Mouse (Mus musculus) small intestine, adult 2 months (tissue): ENCODE results near the gene Cdc34. TPM values are rescaled to one million over a fixed set of nuclear protein-coding genes. Genes with fewer than 3 reads are reported as not detected.

Source experiments
- H3K27ac ChIP-seq: fragments of 200-500 bp; 2 replicates; pipeline ENCODE4 v1.5.1; 2012; ENCODE audit warnings: low read depth, low read length, control low read depth, inconsistent platforms; ENCODE audit not compliant: insufficient read depth
- H3K27me3 ChIP-seq: fragments of 200-500 bp; 2 replicates; pipeline ENCODE4 v1.6.1; 2012; ENCODE audit warnings: mild to moderate bottlenecking, moderate library complexity, low read length, inconsistent platforms; ENCODE audit not compliant: control insufficient read depth, insufficient read depth
- H3K36me3 ChIP-seq: fragments of 200-500 bp; 2 replicates; pipeline ENCODE4 v1.6.1; 2012; ENCODE audit warnings: mild to moderate bottlenecking, low read length, control low read depth, inconsistent platforms; ENCODE audit not compliant: control insufficient read depth, insufficient read depth
- H3K4me1 ChIP-seq: fragments of 200-500 bp; 2 replicates; pipeline ENCODE4 v1.6.1; 2012; ENCODE audit warnings: low read length, inconsistent platforms, mixed read lengths; ENCODE audit not compliant: control insufficient read depth, insufficient read depth, insufficient read length
- H3K4me3 ChIP-seq: fragments of 200-500 bp; 2 replicates; pipeline ENCODE4 v1.5.1; 2012; ENCODE audit warnings: low read depth, mild to moderate bottlenecking, control low read depth, inconsistent platforms, low read length, moderate library complexity
- CTCF ChIP-seq: fragments of 200-500 bp; IDR thresholded peaks from 2 replicates; pipeline ENCODE4 v1.5.1; 2012; ENCODE audit warnings: low read depth, mild to moderate bottlenecking, control low read depth, inconsistent platforms, low read length, moderate library complexity, mixed read lengths; ENCODE audit not compliant: insufficient replicate concordance, insufficient read length; ENCODE audit errors: extremely low read depth
- POLR2A ChIP-seq: fragments of 200-500 bp; IDR thresholded peaks from 2 replicates; pipeline ENCODE4 v1.6.1; 2012; ENCODE audit warnings: low read depth, mild to moderate bottlenecking, control low read depth, inconsistent platforms, low read length, moderate library complexity
- WGBS: fragments of 180-500 bp; shearing (Covaris S2); methylation state at CpG from one replicate; pipeline ENCODE4 v1.1.7; 2018; 5-methylcytosine and 5-hydroxymethylcytosine counted together
- polyA plus RNA-seq: library from polyadenylated mRNA; depleted of rRNA; stranded (reverse); fragments of >200 nt; gene quantifications from 2 replicates; pipeline ENCODE4 v1.2.3, GENCODE M21; 2012

Cdc34 gene
- polyA plus RNA-seq, 1 experiment: 163 TPM

- H3K4me1 ChIP-seq: no peaks in the 10 kb centered on the region
- no peaks in the 10 kb centered on the region for H3K27me3 ChIP-seq
- H3K27ac ChIP-seq: no peak overlapping the region
- H3K4me3 ChIP-seq: no peak overlapping the region
- 70% methylated on average over 7 of the region's 7 CpGs for WGBS
- H3K36me3 ChIP-seq: no peaks in the 10 kb centered on the region
- TF ChIP-seq POLR2A (no peak), CTCF (no peak)
Observed at GRCm38 (mm10) chr10:79723692-79724091, 41.7 kb downstream of the Cdc34 start.

GRCm38 (mm10) chr10:79726090-79726489 is 44.1 kb downstream of the Cdc34 start:
- TF ChIP-seq POLR2A (no peak), CTCF (peak; percentile 65)
- Histone ChIP-seq H3K4me1 (no peaks in the 10 kb centered on the region), H3K36me3 (no peaks in the 10 kb centered on the region), H3K27ac (no peak overlapping the region), H3K27me3 (no peaks in the 10 kb centered on the region), H3K4me3 (no peak overlapping the region)
- WGBS: 34% methylated on average over 11 of the region's 11 CpGs

- 68% methylated on average over 28 of the region's 28 CpGs for WGBS
Observed at GRCm38 (mm10) chr10:79728323-79729249, 46.6 kb downstream of the Cdc34 start.

GRCm38 (mm10) chr10:79729357-79729965 is 47.5 kb downstream of the Cdc34 start:
- Histone ChIP-seq H3K27ac (no peak overlapping the region), H3K4me1 (no peaks in the 10 kb centered on the region), H3K4me3 (no peak overlapping the region), H3K36me3 (peaks cover 3% of the 10 kb centered on the region; the same call in 1 of the 2 replicates), H3K27me3 (no peaks in the 10 kb centered on the region)
- TF ChIP-seq POLR2A (no peak), CTCF (no peak)
- WGBS: 59% methylated on average over 13 of the region's 13 CpGs

More at GRCm38 (mm10) chr10:79728323-79729249, 46.6 kb downstream of the Cdc34 start:
- Histone ChIP-seq H3K4me1 (no peaks in the 10 kb centered on the region), H3K36me3 (no peaks in the 10 kb centered on the region), H3K27ac (no peak overlapping the region), H3K4me3 (no peak overlapping the region), H3K27me3 (no peaks in the 10 kb centered on the region)
- TF ChIP-seq POLR2A: no peak
- TF ChIP-seq CTCF: no peak

GRCm38 (mm10) chr10:79732500-79732899 is 50.5 kb downstream of the Cdc34 start:
- Histone ChIP-seq H3K27ac (no peak overlapping the region), H3K4me1 (peaks cover 6% of the 10 kb centered on the region), H3K27me3 (no peaks in the 10 kb centered on the region), H3K36me3 (peaks cover 25% of the 10 kb centered on the region), H3K4me3 (no peak overlapping the region)
- TF ChIP-seq CTCF: peak; percentile 64; the same call in 1 of the 2 replicates
- TF ChIP-seq POLR2A: no peak
- WGBS: 93% methylated on average over 1 of the region's 1 CpGs

- WGBS: 94% methylated on average over 15 of the region's 15 CpGs
- no peak overlapping the region for H3K4me3 ChIP-seq
- H3K4me1 ChIP-seq: peaks cover 13% of the 10 kb centered on the region
- TF ChIP-seq POLR2A (no peak), CTCF (no peak)
- no peak overlapping the region for H3K27ac ChIP-seq
- H3K36me3 ChIP-seq: peaks cover 37% of the 10 kb centered on the region
- no peaks in the 10 kb centered on the region for H3K27me3 ChIP-seq
Observed at GRCm38 (mm10) chr10:79733847-79734246, 51.9 kb downstream of the Cdc34 start.

GRCm38 (mm10) chr10:79735361-79735760 is 53.4 kb downstream of the Cdc34 start:
- no peak overlapping the region for H3K27ac ChIP-seq
- H3K4me1 ChIP-seq: peaks cover 13% of the 10 kb centered on the region
- 81% methylated on average over 51 of the region's 52 CpGs for WGBS
- no peak overlapping the region for H3K4me3 ChIP-seq
- H3K27me3 ChIP-seq: no peaks in the 10 kb centered on the region
- H3K36me3 ChIP-seq: peaks cover 52% of the 10 kb centered on the region
- TF ChIP-seq CTCF (no peak), POLR2A (no peak)
